Mouse (Mus musculus) stomach, postnatal 0 days (tissue): ENCODE measurements around the gene Det1.

ENCODE experiments used
- CTCF ChIP-seq: IDR thresholded peaks from 2 replicates; pipeline ENCODE4 v1.5.1; 2016; ENCODE audit warnings: antibody characterized with exemption, low read depth, mild to moderate bottlenecking, moderate library complexity
- EP300 ChIP-seq: optimal IDR thresholded peaks from 2 replicates; pipeline ENCODE3; 2016; ENCODE audit warnings: antibody characterized with exemption

DNA sequence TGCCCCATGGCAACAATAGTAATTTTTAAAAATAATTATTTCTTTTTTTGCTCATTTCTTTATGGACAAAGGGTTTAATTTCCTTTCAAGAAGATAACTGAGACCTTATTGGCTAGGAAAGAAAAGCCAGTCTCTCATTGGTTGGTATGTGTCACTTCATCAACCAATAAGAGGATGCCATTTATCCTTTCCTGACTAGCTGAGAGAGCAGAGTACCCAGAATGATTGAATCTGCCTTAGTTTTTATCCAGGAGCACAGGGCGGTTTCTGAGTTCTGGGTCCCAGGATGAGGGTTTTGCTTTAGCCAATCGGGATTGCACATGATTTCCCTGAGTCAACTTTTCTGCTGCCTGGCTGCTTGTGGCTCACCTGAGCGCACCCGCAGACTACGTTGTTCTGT is 38.3 kb upstream of the Det1 start:
- TF ChIP-seq CTCF = no peak
- no peak for TF ChIP-seq EP300
